Mouse (Mus musculus): ENCODE data around the gene Gng4. TPM values are rescaled to one million over a fixed set of nuclear protein-coding genes. Genes with fewer than 3 reads are reported as not detected.

The Gng4 gene
- total RNA-seq (2014; rRNA removed) (137 and 142 TPM in 2 replicates), polyA plus RNA-seq (2015; fragmentation: Nextera tagmentation; extraction: Ambion mirVana) (97.5 and 115 TPM in 2 replicates)

DNA sequence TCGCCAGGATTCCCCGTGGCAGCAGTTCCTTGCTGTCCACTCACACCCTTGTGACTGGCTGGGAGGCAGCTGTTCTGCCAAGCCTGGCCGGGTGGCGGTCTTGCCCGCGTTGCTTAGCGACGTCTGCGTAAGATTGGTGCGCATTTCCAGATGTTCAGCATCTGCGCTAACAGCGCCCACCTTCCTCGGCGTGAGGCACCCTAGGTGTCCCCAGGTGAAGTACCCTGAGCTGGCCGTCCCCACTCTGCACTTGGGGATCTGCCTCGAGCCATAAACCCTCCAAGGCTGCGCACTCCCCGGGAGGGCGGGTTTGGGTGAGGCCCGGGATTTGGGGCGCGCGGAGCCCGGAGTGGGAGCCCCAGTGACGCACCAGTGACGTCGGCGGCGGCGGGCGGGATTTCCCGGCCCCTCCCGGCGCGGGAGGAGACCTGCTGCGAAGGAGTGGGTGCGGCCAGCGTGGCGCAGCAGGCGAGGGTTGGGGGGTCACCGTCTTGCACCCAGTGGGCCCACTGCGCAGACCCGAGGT is at the start of gene Gng4:
Gene Gng4, plus strand, starts transcription at position 166 of the 526 bp plus-strand sequence.
- DNase-seq (ENCODE audit: low spot score): peak; percentile 73
- TF ChIP-seq CTCF (IDR thresholded peaks at IDR 0.05; ENCODE audit: low read depth): no peak
- under 1% methylated on average over 43 of the region's 43 CpGs for WGBS

DNA sequence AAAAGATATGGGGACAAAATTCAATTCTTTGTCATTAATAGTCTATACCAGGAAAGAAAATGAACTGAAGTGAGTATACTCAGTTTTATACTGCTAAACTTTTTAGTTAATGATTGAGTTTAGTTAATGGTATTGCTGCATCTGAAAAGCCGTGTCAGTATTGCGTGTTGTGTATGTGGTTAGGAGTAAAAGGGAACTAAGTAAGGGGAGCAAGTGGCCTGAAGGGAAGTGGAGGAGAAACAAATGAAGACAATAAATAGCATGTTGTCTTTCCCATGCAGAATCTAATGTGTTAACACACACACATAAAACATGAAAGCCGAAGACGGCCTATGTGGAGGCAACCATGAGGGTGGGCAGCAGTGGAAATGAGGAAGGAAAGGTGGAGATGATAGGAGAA is 44.6 kb upstream of the Gng4 start:
- H3K9me3 ChIP-seq (ENCODE audit: low read length): no peaks in the 10 kb centered on the region
- no peaks in the 10 kb centered on the region for H3K4me1 ChIP-seq (ENCODE audit: insufficient read depth, low read length)
- H3K9ac ChIP-seq (replicated peaks; ENCODE audit: low read length): no peak overlapping the region
- no peaks in the 10 kb centered on the region for H3K27me3 ChIP-seq (ENCODE audit: insufficient read depth, low read length)
- ATAC-seq (no peak), DNase-seq (ENCODE audit: low spot score) (no peak)
- 93% methylated on average over 4 of the region's 4 CpGs for WGBS
- H3K4me2 ChIP-seq (ENCODE audit: low read depth, low read length): no peak overlapping the region
- TF ChIP-seq CTCF (IDR thresholded peaks at IDR 0.05; ENCODE audit: low read depth): no peak
- H3K36me3 ChIP-seq (ENCODE audit: insufficient read depth, low read length): peaks cover 15% of the 10 kb centered on the region; the same call in 1 of the 2 replicates
- H3K4me3 ChIP-seq (ENCODE audit: low read length): no peak overlapping the region
- H3K27ac ChIP-seq: no peak overlapping the region

More for the DNA sequence above, at the start of gene Gng4:
- Histone ChIP-seq H3K36me3 (ENCODE audit: insufficient read depth, low read length) (no peaks in the 10 kb centered on the region), H3K4me2 (ENCODE audit: low read depth, low read length) (peak within 1 kb of the TSS; percentile 83), H3K4me1 (ENCODE audit: insufficient read depth, low read length) (peaks cover 6% of the 10 kb centered on the region; the same call in 1 of the 2 replicates), H3K9ac (replicated peaks; ENCODE audit: low read length) (peak within 1 kb of the TSS; percentile 61), H3K27me3 (ENCODE audit: insufficient read depth, low read length) (no peaks in the 10 kb centered on the region), H3K27ac (peak within 1 kb of the TSS; percentile 76), H3K4me3 (ENCODE audit: low read length) (peak within 1 kb of the TSS; percentile 63), H3K9me3 (ENCODE audit: low read length) (no peaks in the 10 kb centered on the region)
- peak; percentile 83 for ATAC-seq

- TF ChIP-seq CTCF (IDR thresholded peaks at IDR 0.05; ENCODE audit: low read depth): no peak
- ATAC-seq (no peak), DNase-seq (ENCODE audit: low spot score) (no peak)
- Histone ChIP-seq H3K27ac (no peak overlapping the region), H3K27me3 (ENCODE audit: insufficient read depth, low read length) (no peaks in the 10 kb centered on the region), H3K36me3 (ENCODE audit: insufficient read depth, low read length) (peaks cover 24% of the 10 kb centered on the region; the same call in 1 of the 2 replicates), H3K4me1 (ENCODE audit: insufficient read depth, low read length) (no peaks in the 10 kb centered on the region), H3K9ac (replicated peaks; ENCODE audit: low read length) (no peak overlapping the region), H3K4me3 (ENCODE audit: low read length) (no peak overlapping the region), H3K4me2 (ENCODE audit: low read depth, low read length) (no peak overlapping the region), H3K9me3 (ENCODE audit: low read length) (no peaks in the 10 kb centered on the region)
- 77% methylated on average over 3 of the region's 3 CpGs for WGBS
Observed at GRCm38 (mm10) chr13:13745911-13746310, 37.9 kb upstream of the Gng4 start.

GRCm38 (mm10) chr13:13775778-13776494 is 7.9 kb upstream of the Gng4 start:
- Histone ChIP-seq H3K4me3 (ENCODE audit: low read length) (no peak overlapping the region), H3K27ac (no peak overlapping the region), H3K27me3 (ENCODE audit: insufficient read depth, low read length) (no peaks in the 10 kb centered on the region), H3K9ac (replicated peaks; ENCODE audit: low read length) (no peak overlapping the region), H3K36me3 (ENCODE audit: insufficient read depth, low read length) (peaks cover 5% of the 10 kb centered on the region; the same call in 1 of the 2 replicates), H3K9me3 (ENCODE audit: low read length) (no peaks in the 10 kb centered on the region), H3K4me2 (ENCODE audit: low read depth, low read length) (no peak overlapping the region), H3K4me1 (ENCODE audit: insufficient read depth, low read length) (no peaks in the 10 kb centered on the region)
- no peak for TF ChIP-seq CTCF (IDR thresholded peaks at IDR 0.05; ENCODE audit: low read depth)
- peak; percentile 83 for ATAC-seq
- DNase-seq (ENCODE audit: low spot score): peak; percentile 75

GRCm38 (mm10) chr13:13777052-13777451 is 6.8 kb upstream of the Gng4 start:
- H3K4me1 ChIP-seq (ENCODE audit: insufficient read depth, low read length): no peaks in the 10 kb centered on the region
- H3K4me2 ChIP-seq (ENCODE audit: low read depth, low read length): no peak overlapping the region
- peaks cover 5% of the 10 kb centered on the region; the same call in 1 of the 2 replicates for H3K36me3 ChIP-seq (ENCODE audit: insufficient read depth, low read length)
- H3K27ac ChIP-seq: no peak overlapping the region
- ATAC-seq (no peak), DNase-seq (ENCODE audit: low spot score) (no peak)
- no peak overlapping the region for H3K9ac ChIP-seq (replicated peaks; ENCODE audit: low read length)
- TF ChIP-seq CTCF (IDR thresholded peaks at IDR 0.05; ENCODE audit: low read depth): no peak
- H3K9me3 ChIP-seq (ENCODE audit: low read length): no peaks in the 10 kb centered on the region
- no peaks in the 10 kb centered on the region for H3K27me3 ChIP-seq (ENCODE audit: insufficient read depth, low read length)
- 85% methylated on average over 11 of the region's 11 CpGs for WGBS
- H3K4me3 ChIP-seq (ENCODE audit: low read length): no peak overlapping the region

DNA sequence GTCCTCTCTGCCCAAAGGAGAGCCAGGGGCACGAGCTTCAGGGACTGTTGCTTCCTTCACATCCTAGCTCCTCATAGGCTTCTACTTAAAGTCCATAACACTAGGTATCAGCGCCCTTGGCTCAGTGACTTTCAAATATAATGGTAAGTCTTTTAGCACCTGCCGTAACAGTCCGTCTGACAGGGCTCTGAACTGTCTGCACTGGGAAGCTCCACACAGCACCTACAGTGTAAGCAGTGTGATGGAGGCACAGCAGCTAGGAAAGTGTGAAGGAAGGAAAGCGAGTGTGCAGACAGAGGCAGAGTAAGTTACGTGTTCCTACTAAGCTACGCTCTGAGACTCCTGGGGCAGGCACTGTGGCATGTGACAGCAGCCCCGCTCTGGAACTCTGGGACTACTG is 6.2 kb upstream of the Gng4 start:
- no peaks in the 10 kb centered on the region for H3K27me3 ChIP-seq (ENCODE audit: insufficient read depth, low read length)
- 77% methylated on average over 8 of the region's 8 CpGs for WGBS
- H3K4me2 ChIP-seq (ENCODE audit: low read depth, low read length): no peak overlapping the region
- H3K4me3 ChIP-seq (ENCODE audit: low read length): no peak overlapping the region
- DNase-seq (ENCODE audit: low spot score): no peak
- H3K36me3 ChIP-seq (ENCODE audit: insufficient read depth, low read length): peaks cover 5% of the 10 kb centered on the region; the same call in 1 of the 2 replicates
- H3K9ac ChIP-seq (replicated peaks; ENCODE audit: low read length): no peak overlapping the region
- H3K4me1 ChIP-seq (ENCODE audit: insufficient read depth, low read length): no peaks in the 10 kb centered on the region
- no peak for TF ChIP-seq CTCF (IDR thresholded peaks at IDR 0.05; ENCODE audit: low read depth)
- ATAC-seq: no peak
- H3K9me3 ChIP-seq (ENCODE audit: low read length): no peaks in the 10 kb centered on the region
- H3K27ac ChIP-seq: no peak overlapping the region
